Mouse (Mus musculus): Measurements from ENCODE around the gene Doc2a. TPM values are rescaled to one million over a fixed set of nuclear protein-coding genes. Genes with fewer than 3 reads are reported as not detected.

The Doc2a gene
- polyA plus RNA-seq, 1 experiment: 13.2 TPM

GRCm38 (mm10) chr7:126853454-126853853, 6.2 kb downstream of the Doc2a start:
- no peak for DNase-seq (ENCODE audit: low read depth)
- no peak for TF ChIP-seq CTCF (IDR thresholded peaks at IDR 0.05; ENCODE audit: borderline replicate concordance, extremely low read depth, insufficient read depth, insufficient read length)

GRCm38 (mm10) chr7:126855641-126856040, 8.4 kb downstream of the Doc2a start:
- no peak for DNase-seq (ENCODE audit: low read depth)
- TF ChIP-seq CTCF (IDR thresholded peaks at IDR 0.05; ENCODE audit: borderline replicate concordance, extremely low read depth, insufficient read depth, insufficient read length): no peak
- no peak for TF ChIP-seq POLR2A (IDR thresholded peaks at IDR 0.05; ENCODE audit: borderline replicate concordance, extremely low read depth, insufficient read depth, insufficient read length, poor library complexity, severe bottlenecking)

- DNase-seq (ENCODE audit: low read depth): no peak
- TF ChIP-seq CTCF (IDR thresholded peaks at IDR 0.05; ENCODE audit: borderline replicate concordance, extremely low read depth, insufficient read depth, insufficient read length): no peak
- no peak for TF ChIP-seq POLR2A (IDR thresholded peaks at IDR 0.05; ENCODE audit: borderline replicate concordance, extremely low read depth, insufficient read depth, insufficient read length, poor library complexity, severe bottlenecking)
Measured at GRCm38 (mm10) chr7:126856741-126857420, 9.7 kb downstream of the Doc2a start.

- TF ChIP-seq CTCF (IDR thresholded peaks at IDR 0.05; ENCODE audit: borderline replicate concordance, extremely low read depth, insufficient read depth, insufficient read length): no peak
- no peak for TF ChIP-seq POLR2A (IDR thresholded peaks at IDR 0.05; ENCODE audit: borderline replicate concordance, extremely low read depth, insufficient read depth, insufficient read length, poor library complexity, severe bottlenecking)
- DNase-seq (ENCODE audit: low read depth): no peak
Measured at GRCm38 (mm10) chr7:126860987-126861386, 13.8 kb downstream of the Doc2a start.

GRCm38 (mm10) chr7:126861429-126862130, 14.4 kb downstream of the Doc2a start, which contains the start of gene Hirip3:
Gene Hirip3 (plus strand): TSS chr7:126861972.
- DNase-seq (ENCODE audit: low read depth): peak; percentile 98
- TF ChIP-seq CTCF (IDR thresholded peaks at IDR 0.05; ENCODE audit: borderline replicate concordance, extremely low read depth, insufficient read depth, insufficient read length) (no peak), POLR2A (IDR thresholded peaks at IDR 0.05; ENCODE audit: borderline replicate concordance, extremely low read depth, insufficient read depth, insufficient read length, poor library complexity, severe bottlenecking) (peak; percentile 57; the same call in 1 of the 2 replicates)

GRCm38 (mm10) chr7:126862147-126862784, 15.1 kb downstream of the Doc2a start, which contains the start of gene Ino80e:
Gene Ino80e (minus strand): TSS chr7:126862377.
- peak; percentile 98 for DNase-seq (ENCODE audit: low read depth)
- TF ChIP-seq CTCF (IDR thresholded peaks at IDR 0.05; ENCODE audit: borderline replicate concordance, extremely low read depth, insufficient read depth, insufficient read length): no peak
- TF ChIP-seq POLR2A (IDR thresholded peaks at IDR 0.05; ENCODE audit: borderline replicate concordance, extremely low read depth, insufficient read depth, insufficient read length, poor library complexity, severe bottlenecking): peak; percentile 35; the same call in 1 of the 2 replicates

- TF ChIP-seq CTCF (IDR thresholded peaks at IDR 0.05; ENCODE audit: borderline replicate concordance, extremely low read depth, insufficient read depth, insufficient read length): no peak
- no peak for TF ChIP-seq POLR2A (IDR thresholded peaks at IDR 0.05; ENCODE audit: borderline replicate concordance, extremely low read depth, insufficient read depth, insufficient read length, poor library complexity, severe bottlenecking)
Measured at GRCm38 (mm10) chr7:126863791-126864190, 16.6 kb downstream of the Doc2a start.

GRCm38 (mm10) chr7:126867534-126867933, 20.3 kb downstream of the Doc2a start:
- TF ChIP-seq CTCF (IDR thresholded peaks at IDR 0.05; ENCODE audit: borderline replicate concordance, extremely low read depth, insufficient read depth, insufficient read length): no peak
- TF ChIP-seq POLR2A (IDR thresholded peaks at IDR 0.05; ENCODE audit: borderline replicate concordance, extremely low read depth, insufficient read depth, insufficient read length, poor library complexity, severe bottlenecking): no peak

More at GRCm38 (mm10) chr7:126863791-126864190, 16.6 kb downstream of the Doc2a start:
- no peak for DNase-seq (ENCODE audit: low read depth)

GRCm38 (mm10) chr7:126868003-126868402, 20.8 kb downstream of the Doc2a start:
- TF ChIP-seq CTCF (IDR thresholded peaks at IDR 0.05; ENCODE audit: borderline replicate concordance, extremely low read depth, insufficient read depth, insufficient read length) (no peak), POLR2A (IDR thresholded peaks at IDR 0.05; ENCODE audit: borderline replicate concordance, extremely low read depth, insufficient read depth, insufficient read length, poor library complexity, severe bottlenecking) (no peak)

More at GRCm38 (mm10) chr7:126867534-126867933, 20.3 kb downstream of the Doc2a start:
- DNase-seq (ENCODE audit: low read depth): no peak

GRCm38 (mm10) chr7:126869780-126870519, 22.7 kb downstream of the Doc2a start:
- TF ChIP-seq CTCF (IDR thresholded peaks at IDR 0.05; ENCODE audit: borderline replicate concordance, extremely low read depth, insufficient read depth, insufficient read length) (no peak), POLR2A (IDR thresholded peaks at IDR 0.05; ENCODE audit: borderline replicate concordance, extremely low read depth, insufficient read depth, insufficient read length, poor library complexity, severe bottlenecking) (no peak)
- DNase-seq (ENCODE audit: low read depth): no peak

More at GRCm38 (mm10) chr7:126868003-126868402, 20.8 kb downstream of the Doc2a start:
- no peak for DNase-seq (ENCODE audit: low read depth)

- TF ChIP-seq POLR2A (IDR thresholded peaks at IDR 0.05; ENCODE audit: borderline replicate concordance, extremely low read depth, insufficient read depth, insufficient read length, poor library complexity, severe bottlenecking) (no peak), CTCF (IDR thresholded peaks at IDR 0.05; ENCODE audit: borderline replicate concordance, extremely low read depth, insufficient read depth, insufficient read length) (no peak)
- no peak for DNase-seq (ENCODE audit: low read depth)
Measured at GRCm38 (mm10) chr7:126870520-126870891, 23.3 kb downstream of the Doc2a start.

Data from brain, embryonic 14.5 days (tissue).